Mouse (Mus musculus) c-Kit-positive CD71-positive TER-119-positive erythroid progenitor cells, embryonic 14.5 days (primary cell): ENCODE results near the gene Anln.
A peak's percentile ranks its signal among the peaks of the same experiment; 100 is the strongest.
"Not testable (repeated sequence)": the region's sequence is repeated elsewhere in the genome, so short reads cannot be mapped to it uniquely, and the experiment has no call there.

Experiments
- DNase-seq: peaks from one replicate; pipeline ENCODE4 v3.0.0-alpha.2; 2013; ENCODE audit warnings: low spot score

Anln gene

GRCm38 (mm10) chr9:22389021-22389476 lies at the start of gene Anln:
Anln (minus strand) TSS chr9:22389188.
- DNase-seq, result peak; percentile 90

GRCm38 (mm10) chr9:22434101-22434500 lies 45.1 kb upstream of the Anln start:
- DNase-seq, result no peak

GRCm38 (mm10) chr9:22433221-22433620 lies 44.2 kb upstream of the Anln start:
- no peak for DNase-seq

- no peak for DNase-seq
Measured at GRCm38 (mm10) chr9:22430315-22430840, 41.4 kb upstream of the Anln start.

- DNase-seq, result no peak
Measured at GRCm38 (mm10) chr9:22429533-22430241, 40.7 kb upstream of the Anln start.

GRCm38 (mm10) chr9:22428666-22429410 lies 39.9 kb upstream of the Anln start:
- no peak for DNase-seq

- no peak for DNase-seq
Measured at GRCm38 (mm10) chr9:22428028-22428665, 39.2 kb upstream of the Anln start.

GRCm38 (mm10) chr9:22424719-22425118 lies 35.7 kb upstream of the Anln start:
- DNase-seq, result no peak

- DNase-seq, result no peak
Measured at GRCm38 (mm10) chr9:22424196-22424595, 35.2 kb upstream of the Anln start.

GRCm38 (mm10) chr9:22423507-22423906 lies 34.5 kb upstream of the Anln start:
- DNase-seq, result no peak

GRCm38 (mm10) chr9:22422559-22422958 lies 33.6 kb upstream of the Anln start:
- no peak for DNase-seq

- no peak for DNase-seq
Measured at GRCm38 (mm10) chr9:22420491-22420890, 31.5 kb upstream of the Anln start.

GRCm38 (mm10) chr9:22419877-22420276 lies 30.9 kb upstream of the Anln start:
- no peak for DNase-seq

GRCm38 (mm10) chr9:22417547-22417946 lies 28.6 kb upstream of the Anln start:
- DNase-seq, result no peak

GRCm38 (mm10) chr9:22416187-22416586 lies 27.2 kb upstream of the Anln start:
- DNase-seq, result no peak

GRCm38 (mm10) chr9:22411002-22411857 lies 22.2 kb upstream of the Anln start, which contains the start of gene 9530077C05Rik:
9530077C05Rik (plus strand) TSS chr9:22411513.
- peak; percentile 95 for DNase-seq

- DNase-seq, result no peak
Measured at GRCm38 (mm10) chr9:22409501-22409900, 20.5 kb upstream of the Anln start.

GRCm38 (mm10) chr9:22408344-22408743 lies 19.4 kb upstream of the Anln start:
- not testable (repeated sequence) for DNase-seq

GRCm38 (mm10) chr9:22407633-22408032 lies 18.6 kb upstream of the Anln start:
- DNase-seq, result not testable (repeated sequence)

GRCm38 (mm10) chr9:22405414-22405813 lies 16.4 kb upstream of the Anln start:
- DNase-seq, result no peak

- not testable (repeated sequence) for DNase-seq
Measured at GRCm38 (mm10) chr9:22403501-22403900, 14.5 kb upstream of the Anln start.

GRCm38 (mm10) chr9:22402976-22403375 lies 14.0 kb upstream of the Anln start:
- DNase-seq, result no peak
